Mouse (Mus musculus): ENCODE data around the gene Pde4d.

The Pde4d gene

DNA sequence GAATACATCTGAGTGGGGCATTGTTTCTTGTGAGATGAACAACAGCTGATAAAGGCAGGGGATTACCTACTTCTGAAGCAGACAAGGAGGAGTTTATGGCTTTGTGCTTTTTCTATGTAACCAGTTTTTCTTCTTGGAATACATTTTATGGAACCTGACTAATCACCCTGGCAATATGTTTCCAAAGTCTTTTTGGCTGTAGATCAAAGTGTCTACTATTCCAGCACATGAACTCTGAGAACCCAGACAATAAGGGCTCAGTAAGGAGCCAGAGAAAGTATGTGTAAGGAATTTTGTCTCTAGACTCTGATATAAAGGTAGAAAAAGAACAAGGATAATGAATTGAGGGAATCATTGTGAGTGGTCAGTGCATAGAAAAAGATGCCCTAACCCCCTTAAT lies 40.1 kb downstream of the Pde4d start:
- DNase-seq (ENCODE audit: low spot score) = no peak

DNA sequence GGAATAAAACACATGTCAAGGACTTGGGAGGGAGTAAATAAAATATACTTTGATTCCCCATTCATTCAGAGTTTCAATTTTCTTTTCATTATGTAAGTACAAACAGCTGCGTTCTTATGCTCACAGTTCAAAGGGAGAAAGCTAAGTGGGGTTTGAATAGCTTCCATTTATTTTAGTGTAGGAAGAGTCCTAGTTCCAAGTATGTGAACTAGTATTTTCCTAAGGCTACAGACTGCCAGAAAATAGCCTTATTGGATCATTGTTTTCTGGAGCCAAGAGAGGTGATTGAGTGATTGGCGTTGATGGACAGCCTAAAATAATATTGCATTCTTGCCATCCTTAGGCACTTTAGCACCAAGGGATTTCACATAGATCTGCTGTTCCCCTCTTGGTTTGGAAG lies 41.1 kb downstream of the Pde4d start:
- no peak for DNase-seq (ENCODE audit: low spot score)

DNA sequence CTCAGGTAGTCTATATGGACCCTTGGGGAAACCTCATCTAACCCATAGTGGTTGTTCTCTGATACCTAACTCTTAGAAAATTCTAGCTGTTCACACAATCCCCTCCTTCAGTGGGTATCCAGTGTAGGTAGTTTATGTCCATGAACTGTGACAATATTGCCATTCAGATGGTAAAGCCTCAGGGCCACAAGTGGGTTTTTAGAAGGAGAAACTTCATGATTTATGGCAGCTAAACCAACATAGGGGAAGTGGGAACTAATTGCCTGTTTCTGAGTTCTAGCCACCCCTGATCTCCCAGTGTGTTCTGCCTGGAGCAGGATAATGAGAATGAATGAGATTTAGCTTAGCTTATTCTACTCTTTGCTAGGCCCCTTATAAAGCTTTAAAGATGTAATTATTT lies 43.1 kb downstream of the Pde4d start:
- no peak for DNase-seq (ENCODE audit: low spot score)

DNA sequence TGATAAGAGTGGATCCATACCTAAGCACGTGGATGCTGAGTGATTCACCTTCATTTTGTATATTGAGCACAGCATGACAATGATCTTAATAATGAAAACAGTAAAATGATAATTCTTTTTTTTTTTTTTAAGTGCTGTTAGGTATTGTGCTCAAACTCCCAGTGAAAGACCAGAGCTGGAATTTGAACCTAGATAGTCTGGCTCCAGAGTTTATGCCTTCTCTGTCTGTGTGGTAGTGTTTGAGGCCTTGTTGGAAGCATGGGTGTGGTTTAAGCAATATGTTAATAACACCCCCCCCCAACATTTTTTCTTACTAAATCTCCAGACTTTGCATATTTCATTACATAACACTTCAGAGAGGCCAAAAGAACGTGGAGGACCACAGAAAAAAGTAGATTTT lies 44.6 kb downstream of the Pde4d start:
- no peak for DNase-seq (ENCODE audit: low spot score)

DNA sequence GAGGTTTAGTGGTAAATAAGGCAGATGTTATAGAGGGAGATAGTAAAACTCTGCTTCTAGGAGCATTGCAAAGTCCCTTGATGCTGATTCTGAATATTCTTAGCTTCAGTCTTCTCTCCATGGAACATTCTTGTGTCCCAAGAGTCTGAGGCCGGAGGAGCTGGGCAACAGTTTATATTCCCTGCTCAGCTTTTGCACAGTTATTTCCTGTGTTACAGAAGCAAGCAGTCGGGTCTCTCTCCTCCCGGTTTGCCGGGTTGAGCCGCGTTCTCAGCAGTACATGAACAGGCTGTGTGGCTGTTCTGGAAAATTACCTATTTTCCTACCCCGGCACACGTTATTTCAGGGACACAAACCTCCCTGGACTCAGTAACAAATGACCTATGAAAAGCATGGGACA lies 48.0 kb downstream of the Pde4d start:
- DNase-seq (ENCODE audit: low spot score) = no peak

DNA sequence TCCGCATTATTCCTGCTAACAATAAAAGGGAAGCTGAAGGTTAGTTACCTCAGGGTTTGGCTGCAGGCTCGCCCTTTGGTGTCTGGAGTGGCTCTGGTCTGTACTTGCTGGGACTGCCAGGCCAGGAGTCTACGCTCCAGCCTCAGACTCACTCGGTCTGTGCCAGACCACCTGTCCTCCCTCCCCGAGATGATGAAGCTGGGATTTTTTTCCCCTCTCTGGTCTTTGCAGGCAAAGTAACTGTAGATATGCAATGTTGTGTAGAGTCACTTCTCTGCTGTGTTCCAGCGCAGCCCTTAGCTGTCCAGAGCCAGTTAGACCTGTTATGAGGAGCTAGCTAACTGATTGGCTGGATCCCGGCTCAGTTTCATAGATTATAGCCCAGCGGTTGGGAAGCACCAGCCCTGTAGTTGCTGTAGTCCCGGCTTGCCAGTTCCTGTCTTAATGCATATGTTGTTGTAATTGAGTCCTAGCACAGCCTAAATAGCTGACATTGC lies 48.5 kb downstream of the Pde4d start:
- no peak for DNase-seq (ENCODE audit: low spot score)

DNA sequence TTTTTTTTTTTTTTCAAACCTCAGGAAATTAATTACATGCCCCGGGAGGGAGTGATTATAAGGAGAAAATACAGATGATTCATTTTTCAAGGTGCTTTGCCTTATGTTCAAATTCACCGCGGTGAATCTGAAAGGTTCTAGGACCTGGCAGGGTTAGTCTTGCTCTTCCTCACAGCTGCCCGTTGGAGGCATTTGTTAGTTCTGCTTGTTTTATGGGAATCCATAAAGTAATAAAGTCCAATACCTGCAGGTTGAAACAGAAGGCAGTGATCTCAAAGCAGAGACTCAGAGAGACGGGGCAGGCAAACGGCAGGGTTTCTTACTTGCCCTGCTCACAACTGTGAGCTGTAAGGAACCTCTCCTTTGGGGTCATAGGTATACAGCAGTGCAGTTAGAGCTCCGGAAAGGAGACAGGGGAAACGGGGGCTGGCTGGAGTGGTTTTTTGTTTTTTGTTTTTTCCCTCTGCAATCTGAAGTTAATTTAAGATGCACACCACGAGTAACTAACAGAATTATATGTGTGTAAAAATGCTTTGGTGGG lies 49.1 kb downstream of the Pde4d start:
- DNase-seq (ENCODE audit: low spot score) = no peak

- no peak for DNase-seq (ENCODE audit: low spot score)
Observed at GRCm38 (mm10) chr13:108501386-108501785, 51.6 kb downstream of the Pde4d start.

- no peak for DNase-seq (ENCODE audit: low spot score)
Observed at GRCm38 (mm10) chr13:108524548-108524947, 74.8 kb downstream of the Pde4d start.

- no peak for DNase-seq (ENCODE audit: low spot score)
Observed at GRCm38 (mm10) chr13:108524969-108525368, 75.2 kb downstream of the Pde4d start.

- DNase-seq (ENCODE audit: low spot score) = no peak
Observed at GRCm38 (mm10) chr13:108526258-108527007, 76.7 kb downstream of the Pde4d start.

DNA sequence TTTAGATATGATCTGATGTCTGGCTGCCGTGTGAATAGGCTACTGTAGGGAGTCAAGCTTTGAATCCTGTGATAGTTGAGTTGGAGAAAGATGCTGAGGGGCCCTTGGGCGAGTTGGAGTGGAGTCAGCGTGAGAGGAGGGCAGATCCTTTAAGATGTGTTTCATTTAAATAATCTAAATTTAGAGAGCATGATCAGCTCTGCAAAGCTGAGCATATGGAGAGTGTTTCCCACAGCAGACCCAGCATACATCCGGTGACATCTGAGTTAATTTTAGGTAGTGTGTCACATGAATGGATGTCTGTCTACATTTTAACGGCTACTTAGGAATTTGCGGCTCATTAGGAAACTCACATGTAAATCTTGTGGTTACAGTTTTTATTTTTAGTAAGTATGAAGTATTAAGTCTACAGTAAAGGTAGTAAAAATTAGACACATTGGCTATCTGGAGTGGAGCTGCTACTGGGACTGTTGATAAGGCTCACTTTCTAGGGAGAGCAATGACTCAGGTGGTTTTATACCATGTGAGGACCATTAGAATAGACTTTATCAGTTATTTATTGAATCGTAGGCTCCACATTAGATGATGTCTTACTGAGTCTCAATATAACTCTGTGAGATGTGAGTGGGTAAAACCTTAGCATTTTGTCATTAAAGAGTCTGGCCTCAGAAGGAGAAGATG lies 77.5 kb downstream of the Pde4d start:
- no peak for DNase-seq (ENCODE audit: low spot score)

- DNase-seq (ENCODE audit: low spot score) = no peak
Observed at GRCm38 (mm10) chr13:108528343-108528742, 78.6 kb downstream of the Pde4d start.

- DNase-seq (ENCODE audit: low spot score) = no peak
Observed at GRCm38 (mm10) chr13:108532875-108533274, 83.1 kb downstream of the Pde4d start.

DNA sequence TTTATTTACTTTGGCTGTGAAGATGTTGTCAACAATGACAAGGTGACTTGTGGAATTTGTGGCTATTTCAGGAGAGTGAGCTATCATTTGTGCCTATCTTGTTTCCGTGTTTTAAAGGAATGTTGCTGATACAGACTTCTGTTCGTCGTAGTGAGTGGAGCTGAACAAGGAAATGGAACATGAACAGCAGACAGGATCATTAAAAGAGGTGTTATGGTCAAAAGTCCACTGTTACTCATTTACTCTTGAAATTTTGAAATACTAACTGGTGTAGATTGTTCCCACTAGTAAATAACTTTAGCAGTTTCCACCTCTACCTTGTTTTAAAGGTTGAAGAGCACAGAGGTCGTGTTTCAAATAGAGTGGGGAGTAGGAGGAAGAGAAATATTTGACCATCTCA lies 86.7 kb downstream of the Pde4d start:
- DNase-seq (ENCODE audit: low spot score) = no peak

DNA sequence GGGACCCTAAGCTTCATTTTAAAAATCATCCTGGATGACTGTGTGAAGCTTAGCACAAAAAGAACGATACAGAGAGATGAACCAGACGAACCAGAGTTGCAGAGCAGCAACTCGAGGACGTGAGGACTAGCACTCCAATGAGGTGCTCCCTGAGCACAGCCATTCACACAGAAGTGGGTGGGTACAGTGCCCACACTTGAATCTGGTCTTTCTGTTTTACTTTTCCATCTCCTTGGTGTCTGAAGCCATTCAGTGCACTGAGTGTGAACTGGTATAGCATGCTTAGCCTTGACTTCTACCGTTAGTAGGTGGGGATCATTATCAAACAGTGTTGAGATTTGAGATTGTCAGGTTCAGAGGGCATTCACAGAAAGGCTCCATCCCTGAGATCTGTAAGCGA lies 87.2 kb downstream of the Pde4d start:
- DNase-seq (ENCODE audit: low spot score) = no peak

DNA sequence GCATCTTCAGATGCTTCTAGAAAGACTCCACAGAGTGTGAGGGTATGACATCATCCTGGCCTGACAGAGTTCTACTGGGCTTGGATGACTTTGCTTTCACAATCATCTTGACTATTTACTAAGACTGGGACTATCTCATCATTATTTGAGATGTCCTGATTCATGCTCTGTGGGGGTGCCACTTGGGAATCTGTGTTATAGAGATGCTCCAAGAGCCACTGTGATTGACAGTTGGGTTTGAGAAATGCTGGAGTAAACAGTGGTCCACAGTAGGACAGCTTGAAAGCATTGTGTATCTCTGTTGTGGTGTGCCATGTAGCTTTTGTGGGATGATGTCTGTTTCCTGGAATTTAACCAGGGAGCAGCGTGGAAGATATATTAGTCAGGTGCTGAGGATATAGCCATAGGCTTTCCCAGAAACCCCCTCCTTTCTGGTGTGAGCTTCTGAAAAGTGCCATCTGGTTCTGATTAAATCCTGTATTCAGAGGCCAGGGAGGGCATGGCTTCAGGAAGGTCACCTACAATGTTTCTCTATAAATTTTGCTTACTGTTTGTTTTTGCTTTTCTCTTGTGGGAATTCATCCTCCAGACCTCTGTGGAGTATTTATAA lies 89.1 kb downstream of the Pde4d start:
- DNase-seq (ENCODE audit: low spot score) = peak; percentile 75

DNA sequence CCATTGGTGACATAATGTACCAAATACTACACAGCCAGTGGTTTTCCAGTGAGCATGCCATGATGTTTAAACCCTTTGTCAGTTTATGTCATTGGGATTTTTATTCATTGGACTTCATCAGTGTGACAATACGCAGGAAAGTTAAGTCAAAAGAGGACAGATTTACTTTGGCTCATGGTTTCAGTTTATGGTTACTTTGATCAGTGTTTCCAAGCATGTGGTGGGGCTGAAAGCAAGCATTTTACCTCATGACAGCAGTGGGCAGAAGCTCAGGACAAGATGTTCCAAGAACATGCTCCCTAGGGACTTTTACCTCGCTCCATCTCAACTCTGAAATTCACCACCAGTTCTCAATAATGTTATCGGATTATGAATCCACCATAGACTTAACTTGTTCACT lies 91.7 kb downstream of the Pde4d start:
- no peak for DNase-seq (ENCODE audit: low spot score)

DNA sequence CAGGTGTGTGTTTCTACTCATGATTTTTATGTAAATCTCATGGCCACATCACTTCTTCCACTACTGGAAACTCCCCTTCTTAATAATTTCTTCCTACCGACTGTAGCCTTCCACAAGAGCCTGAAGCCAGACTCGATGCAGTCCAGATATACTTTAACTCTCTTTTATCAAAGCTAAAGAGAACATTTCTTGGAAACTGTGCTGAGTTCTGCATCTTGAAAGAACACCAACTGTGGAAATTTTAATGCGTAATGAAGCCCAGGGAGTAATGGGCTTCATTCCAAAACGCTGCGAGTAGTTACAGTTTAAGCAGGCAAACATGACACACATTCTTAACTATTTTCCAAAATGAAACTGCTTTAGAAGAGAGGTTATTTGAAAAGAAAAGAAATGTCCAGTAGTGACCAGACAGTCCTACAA lies 92.6 kb downstream of the Pde4d start:
- no peak for DNase-seq (ENCODE audit: low spot score)

- no peak for DNase-seq (ENCODE audit: low spot score)
Observed at GRCm38 (mm10) chr13:108552288-108552687, 102.5 kb downstream of the Pde4d start.

GRCm38 (mm10) chr13:108552995-108553394 lies 103.2 kb downstream of the Pde4d start:
- DNase-seq (ENCODE audit: low spot score) = no peak

- DNase-seq (ENCODE audit: low spot score) = no peak
Observed at GRCm38 (mm10) chr13:108554901-108555300, 105.2 kb downstream of the Pde4d start.

DNA sequence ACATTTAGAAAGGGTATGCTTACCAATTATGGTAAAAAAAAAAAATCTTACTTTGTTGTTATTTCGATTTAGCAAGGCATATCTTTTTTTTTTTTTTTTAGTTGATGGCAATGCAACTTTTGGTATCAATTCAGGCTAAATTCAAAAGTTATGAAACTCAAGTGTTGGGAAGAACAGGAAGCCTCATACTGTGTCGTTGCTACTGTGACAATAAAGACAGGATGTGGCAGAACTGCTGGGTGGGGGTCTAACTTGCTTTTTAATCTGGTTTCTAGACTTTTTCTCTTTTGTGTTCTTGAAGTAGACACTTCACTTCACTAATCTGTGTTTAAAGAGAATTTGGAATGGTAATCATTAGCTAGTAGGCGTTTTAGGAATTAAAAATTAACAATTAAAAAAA lies 147.2 kb downstream of the Pde4d start:
- no peak for DNase-seq (ENCODE audit: low spot score)
